Mouse (Mus musculus): ENCODE data around the gene Nudc. TPM values are rescaled to one million over a fixed set of nuclear protein-coding genes. Genes with fewer than 3 reads are reported as not detected.

Nudc gene
- polyA plus RNA-seq, 1 experiment from 2014 or later: 493 TPM

DNA sequence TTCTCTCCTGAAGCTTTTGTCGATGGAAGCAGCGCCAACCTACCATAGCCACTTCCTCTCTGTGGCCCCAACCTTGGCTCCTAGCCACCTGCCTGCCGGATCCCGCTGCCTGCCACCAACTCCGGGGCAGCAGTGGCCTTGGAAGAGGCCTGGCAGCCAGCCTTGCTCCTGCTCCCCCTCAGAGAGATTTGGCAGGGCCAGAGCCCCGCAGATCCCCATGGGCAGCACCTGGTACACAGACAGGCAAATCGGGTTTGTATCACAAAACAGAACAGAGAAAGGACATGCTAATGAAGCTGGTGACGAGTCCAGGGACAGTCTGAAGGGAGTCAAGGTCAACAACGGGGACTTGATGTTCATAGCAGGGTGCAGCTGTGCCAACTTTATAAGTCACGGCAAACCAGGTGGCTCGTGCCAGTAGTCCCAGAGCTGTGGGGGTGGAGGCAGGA, 17.4 kb upstream of the Nudc start:
- no peak for DNase-seq (ENCODE audit: low spot score)
- no peak overlapping the region for H3K4me3 ChIP-seq
- H3K36me3 ChIP-seq: no peaks in the 10 kb centered on the region
- H3K9me3 ChIP-seq (replicated peaks): no peaks in the 10 kb centered on the region
- no peaks in the 10 kb centered on the region for H3K27me3 ChIP-seq (ENCODE audit: low read depth, poor library complexity, severe bottlenecking)
- H3K27ac ChIP-seq: no peak overlapping the region
- H3K4me1 ChIP-seq: no peaks in the 10 kb centered on the region
- WGBS: 82% methylated on average over 11 of the region's 11 CpGs

- H3K4me1 ChIP-seq: peaks cover 6% of the 10 kb centered on the region; the same call in 1 of the 2 replicates
- H3K27me3 ChIP-seq (ENCODE audit: low read depth, poor library complexity, severe bottlenecking): no peaks in the 10 kb centered on the region
- 60% methylated on average over 4 of the region's 4 CpGs for WGBS
- H3K4me3 ChIP-seq: no peak overlapping the region
- H3K9me3 ChIP-seq (replicated peaks): no peaks in the 10 kb centered on the region
- no peak for DNase-seq (ENCODE audit: low spot score)
- no peaks in the 10 kb centered on the region for H3K36me3 ChIP-seq
- H3K27ac ChIP-seq: no peak overlapping the region
Measured at GRCm38 (mm10) chr4:133561622-133562021, 15.8 kb upstream of the Nudc start.

- DNase-seq (ENCODE audit: low spot score): no peak
- H3K4me3 ChIP-seq: no peak overlapping the region
- no peaks in the 10 kb centered on the region for H3K9me3 ChIP-seq (replicated peaks)
- WGBS: 81% methylated on average over 4 of the region's 4 CpGs
- H3K36me3 ChIP-seq: no peaks in the 10 kb centered on the region
- no peaks in the 10 kb centered on the region for H3K27me3 ChIP-seq (ENCODE audit: low read depth, poor library complexity, severe bottlenecking)
- peaks cover 6% of the 10 kb centered on the region; the same call in 1 of the 2 replicates for H3K4me1 ChIP-seq
- no peak overlapping the region for H3K27ac ChIP-seq
Measured at GRCm38 (mm10) chr4:133559846-133560245, 14.1 kb upstream of the Nudc start.

GRCm38 (mm10) chr4:133557041-133557717, 11.4 kb upstream of the Nudc start:
- DNase-seq (ENCODE audit: low spot score): no peak
- H3K27me3 ChIP-seq (ENCODE audit: low read depth, poor library complexity, severe bottlenecking): peaks cover 9% of the 10 kb centered on the region; the same call in 1 of the 2 replicates
- H3K9me3 ChIP-seq (replicated peaks): no peaks in the 10 kb centered on the region
- peaks cover 6% of the 10 kb centered on the region; the same call in 1 of the 2 replicates for H3K4me1 ChIP-seq
- WGBS: 40% methylated on average over 10 of the region's 10 CpGs
- no peak overlapping the region for H3K4me3 ChIP-seq
- no peaks in the 10 kb centered on the region for H3K36me3 ChIP-seq
- no peak overlapping the region for H3K27ac ChIP-seq

DNA sequence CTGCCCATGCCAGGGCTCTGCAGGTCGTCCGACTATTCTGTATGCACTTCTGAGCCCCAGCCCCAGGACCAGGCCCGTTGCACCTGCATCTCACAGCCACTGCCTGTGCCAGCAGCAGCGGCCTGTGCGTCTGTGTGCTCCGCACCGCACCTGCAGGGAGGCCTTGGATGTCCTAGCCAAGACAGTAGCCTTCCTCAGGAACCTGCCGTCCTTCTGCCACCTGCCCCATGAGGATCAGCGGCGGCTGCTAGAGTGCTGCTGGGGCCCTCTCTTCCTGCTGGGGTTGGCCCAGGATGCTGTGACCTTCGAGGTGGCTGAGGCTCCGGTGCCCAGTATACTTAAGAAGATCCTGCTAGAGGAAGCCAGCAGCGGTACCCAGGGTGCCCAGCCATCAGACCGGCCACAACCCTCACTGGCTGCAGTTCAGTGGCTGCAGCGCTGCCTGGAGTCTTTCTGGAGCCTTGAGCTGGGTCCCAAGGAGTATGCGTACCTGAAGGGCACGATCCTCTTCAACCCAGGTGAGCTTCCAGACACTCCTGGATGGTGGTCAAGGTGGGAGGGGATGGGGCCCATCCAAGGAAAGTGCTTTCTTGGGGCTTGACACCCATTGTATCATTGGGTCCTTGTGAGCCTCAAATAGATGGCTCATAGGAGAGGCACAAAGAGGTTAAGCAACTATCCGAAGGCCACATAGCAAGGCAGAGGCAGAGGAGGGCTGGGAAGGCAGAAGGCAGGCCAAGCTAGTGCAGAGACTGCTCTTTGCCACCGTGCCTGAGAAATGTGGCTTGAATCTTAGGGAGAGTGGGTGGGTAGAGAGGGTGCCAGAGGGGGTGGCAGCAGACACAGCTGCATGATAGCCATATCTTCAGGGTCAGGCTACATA, 7.9 kb upstream of the Nudc start:
- Histone ChIP-seq H3K4me3 (no peak overlapping the region), H3K4me1 (peaks cover 6% of the 10 kb centered on the region; the same call in 1 of the 2 replicates), H3K9me3 (replicated peaks) (no peaks in the 10 kb centered on the region), H3K27ac (no peak overlapping the region), H3K36me3 (no peaks in the 10 kb centered on the region), H3K27me3 (ENCODE audit: low read depth, poor library complexity, severe bottlenecking) (peaks cover 20% of the 10 kb centered on the region; the same call in 1 of the 2 replicates)
- 77% methylated on average over 19 of the region's 19 CpGs for WGBS
- no peak for DNase-seq (ENCODE audit: low spot score)

- 79% methylated on average over 10 of the region's 10 CpGs for WGBS
- H3K27ac ChIP-seq: no peak within 1 kb of the TSS
- no peaks in the 10 kb centered on the region for H3K9me3 ChIP-seq (replicated peaks)
- no peaks in the 10 kb centered on the region for H3K36me3 ChIP-seq
- peaks cover 6% of the 10 kb centered on the region; the same call in 1 of the 2 replicates for H3K4me1 ChIP-seq
- H3K27me3 ChIP-seq (ENCODE audit: low read depth, poor library complexity, severe bottlenecking): peaks cover 20% of the 10 kb centered on the region; the same call in 1 of the 2 replicates
- no peak for DNase-seq (ENCODE audit: low spot score)
- no peak within 1 kb of the TSS for H3K4me3 ChIP-seq
Measured at GRCm38 (mm10) chr4:133552768-133553447, 7.1 kb upstream of the Nudc start, which contains the start of gene Nr0b2. TSS of gene Nr0b2 (plus strand) at chr4:133553376.

- DNase-seq (ENCODE audit: low spot score): no peak
- Histone ChIP-seq H3K27ac (no peak overlapping the region), H3K27me3 (ENCODE audit: low read depth, poor library complexity, severe bottlenecking) (peaks cover 20% of the 10 kb centered on the region; the same call in 1 of the 2 replicates), H3K36me3 (no peaks in the 10 kb centered on the region), H3K4me3 (no peak overlapping the region), H3K9me3 (replicated peaks) (no peaks in the 10 kb centered on the region), H3K4me1 (peaks cover under 1% of the 10 kb centered on the region; the same call in 1 of the 2 replicates)
- WGBS: 95% methylated on average over 1 of the region's 1 CpGs
Measured at GRCm38 (mm10) chr4:133552029-133552428, 6.2 kb upstream of the Nudc start.

DNA sequence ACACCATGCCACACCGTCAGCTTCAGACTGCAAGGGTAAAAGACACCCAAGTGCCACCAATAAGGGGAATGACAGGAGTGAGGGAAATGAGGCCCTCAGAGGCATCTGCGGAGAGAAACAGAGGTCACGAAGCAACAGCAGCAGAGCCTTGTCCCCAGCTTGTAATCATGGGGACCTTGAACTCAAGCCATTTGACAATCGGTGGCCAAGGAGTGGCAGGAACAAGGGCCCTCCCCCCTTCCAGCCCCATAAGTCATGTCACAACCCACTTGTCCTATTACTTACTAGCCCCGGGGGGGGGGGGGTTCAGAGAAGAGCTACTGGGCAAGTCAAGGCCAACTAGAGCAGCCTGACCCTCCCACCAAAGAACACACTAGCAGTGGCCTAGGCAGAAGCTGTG, 9.1 kb downstream of the Nudc start:
- 90% methylated on average over 5 of the region's 5 CpGs for WGBS
- H3K4me1 ChIP-seq: no peaks in the 10 kb centered on the region
- no peak overlapping the region for H3K4me3 ChIP-seq
- H3K36me3 ChIP-seq: peaks cover 100% of the 10 kb centered on the region
- DNase-seq (ENCODE audit: low spot score): no peak
- no peaks in the 10 kb centered on the region for H3K9me3 ChIP-seq (replicated peaks)
- H3K27ac ChIP-seq: no peak overlapping the region
- H3K27me3 ChIP-seq (ENCODE audit: low read depth, poor library complexity, severe bottlenecking): no peaks in the 10 kb centered on the region

DNA sequence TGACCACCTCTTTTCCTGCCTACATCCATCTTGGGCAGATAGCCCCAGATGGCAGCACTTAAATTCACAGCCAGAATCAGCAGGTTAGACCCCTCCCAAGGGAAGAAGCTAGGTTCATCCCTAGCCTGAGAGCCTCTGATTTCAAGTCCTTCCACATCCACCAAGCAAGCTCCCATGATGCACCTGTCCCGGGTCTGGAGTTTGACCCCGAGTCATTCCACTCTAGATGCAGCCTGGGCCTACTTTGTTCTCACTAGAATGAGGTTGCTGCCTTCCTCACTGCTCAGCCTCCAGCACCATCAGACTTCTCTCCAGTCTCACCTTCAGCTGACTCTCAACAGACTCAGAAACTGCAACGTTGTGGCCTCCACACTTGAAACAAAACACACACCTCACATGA, 9.7 kb downstream of the Nudc start:
- Histone ChIP-seq H3K4me3 (no peak overlapping the region), H3K36me3 (peaks cover 100% of the 10 kb centered on the region), H3K27me3 (ENCODE audit: low read depth, poor library complexity, severe bottlenecking) (no peaks in the 10 kb centered on the region), H3K4me1 (no peaks in the 10 kb centered on the region), H3K9me3 (replicated peaks) (no peaks in the 10 kb centered on the region), H3K27ac (no peak overlapping the region)
- no peak for DNase-seq (ENCODE audit: low spot score)
- WGBS: 93% methylated on average over 3 of the region's 3 CpGs

GRCm38 (mm10) chr4:133532777-133533176, 13.0 kb downstream of the Nudc start:
- Histone ChIP-seq H3K9me3 (replicated peaks) (no peaks in the 10 kb centered on the region), H3K4me3 (no peak overlapping the region), H3K36me3 (peaks cover 100% of the 10 kb centered on the region), H3K27ac (no peak overlapping the region), H3K27me3 (ENCODE audit: low read depth, poor library complexity, severe bottlenecking) (no peaks in the 10 kb centered on the region), H3K4me1 (peaks cover 4% of the 10 kb centered on the region; the same call in 1 of the 2 replicates)
- 92% methylated on average over 3 of the region's 3 CpGs for WGBS
- no peak for DNase-seq (ENCODE audit: low spot score)

DNA sequence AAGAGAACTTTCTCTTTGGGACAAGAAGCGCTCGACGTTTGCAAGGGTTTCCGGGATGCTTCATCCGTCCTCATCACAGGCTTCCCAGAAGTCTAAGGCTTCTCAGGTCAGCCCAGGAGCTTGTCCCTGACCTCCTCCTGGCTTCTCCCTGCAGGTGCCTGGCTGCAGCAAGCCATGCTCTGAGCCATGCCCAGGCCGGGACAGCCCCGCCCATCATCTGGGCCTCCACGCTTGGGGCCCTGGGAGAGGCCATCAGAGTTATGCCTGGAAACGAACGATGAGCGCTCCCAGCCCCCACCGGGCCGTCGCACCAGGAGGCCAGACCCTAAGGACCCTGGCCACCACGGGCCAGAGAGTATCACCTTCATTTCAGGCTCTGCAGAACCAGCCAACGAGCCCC, 18.0 kb downstream of the Nudc start:
- peaks cover 62% of the 10 kb centered on the region for H3K36me3 ChIP-seq
- 69% methylated on average over 16 of the region's 16 CpGs for WGBS
- H3K4me1 ChIP-seq: peaks cover 5% of the 10 kb centered on the region; the same call in 1 of the 2 replicates
- no peaks in the 10 kb centered on the region for H3K9me3 ChIP-seq (replicated peaks)
- no peak overlapping the region for H3K27ac ChIP-seq
- DNase-seq (ENCODE audit: low spot score): no peak
- H3K27me3 ChIP-seq (ENCODE audit: low read depth, poor library complexity, severe bottlenecking): no peaks in the 10 kb centered on the region
- no peak overlapping the region for H3K4me3 ChIP-seq

- Histone ChIP-seq H3K36me3 (peaks cover 5% of the 10 kb centered on the region; the same call in 1 of the 2 replicates), H3K4me3 (no peak overlapping the region), H3K27me3 (ENCODE audit: low read depth, poor library complexity, severe bottlenecking) (peaks cover 55% of the 10 kb centered on the region), H3K4me1 (peaks cover 9% of the 10 kb centered on the region), H3K9me3 (replicated peaks) (no peaks in the 10 kb centered on the region), H3K27ac (no peak overlapping the region)
- DNase-seq (ENCODE audit: low spot score): no peak
- 83% methylated on average over 2 of the region's 2 CpGs for WGBS
Measured at GRCm38 (mm10) chr4:133521502-133521901, 24.3 kb downstream of the Nudc start.

All from limb, embryonic 10.5 days (tissue).